Mouse (Mus musculus) left cerebral cortex, adult 2 months (tissue): Measurements from ENCODE around the gene Olfr464. TPM values are rescaled to one million over a fixed set of nuclear protein-coding genes. Genes with fewer than 3 reads are reported as not detected.
A peak's percentile ranks its signal among the peaks of the same experiment; 100 is the strongest.
"Not testable (repeated sequence)": the region's sequence is repeated elsewhere in the genome, so short reads cannot be mapped to it uniquely, and the experiment has no call there.

Experiments used
- DNase-seq, 2 experiments: peaks; one replicate each; pipeline ENCODE4 v3.0.0; 2021 to 2022; ENCODE audit warnings: low spot score in 2 of 2, mixed read lengths in 1 of 2; ENCODE audit errors: extremely low spot score in 1 of 2
- H3K27ac ChIP-seq: fragments of 200-600 bp; 2 replicates; pipeline ENCODE4 v1.8.1; 2022
- H3K4me3 ChIP-seq: fragments of 200-600 bp; 2 replicates; pipeline ENCODE4 v1.8.1; 2022
- CTCF ChIP-seq: fragments of 200-600 bp; IDR thresholded peaks from 2 replicates; pipeline ENCODE4 v1.8.1; 2022; ENCODE audit warnings: antibody characterized with exemption, mild to moderate bottlenecking, moderate library complexity
- intact Hi-C: fragments of 180-260 bp; cut with DNase I; formaldehyde crosslinking; loops from one replicate; pipeline ENCODE4 v1.15.1; 2025
- total RNA-seq, 2 experiments: library from RNA; stranded (reverse); gene quantifications; 2 replicates each; pipeline ENCODE4 v1.2.3; 2021

The Olfr464 gene
- total RNA-seq, 2 experiments from 2014 or later = 2.0 to 2.7 TPM

- H3K4me3 ChIP-seq = no peak overlapping the region
- H3K27ac ChIP-seq = no peak overlapping the region
- intact Hi-C loops = no loop called here
- DNase-seq = no peak
- no peak for TF ChIP-seq CTCF
Measured at GRCm38 (mm10) chr11:87916005-87916404, 4.8 kb downstream of the Olfr464 start.

GRCm38 (mm10) chr11:87904331-87904730, 16.4 kb downstream of the Olfr464 start:
- intact Hi-C loops = no loop called here
- no peak for TF ChIP-seq CTCF
- no peak for DNase-seq
- no peak overlapping the region for H3K4me3 ChIP-seq
- no peak overlapping the region for H3K27ac ChIP-seq

- no peak for TF ChIP-seq CTCF
- H3K4me3 ChIP-seq = no peak within 1 kb of the TSS
- intact Hi-C loops = no loop called here
- H3K27ac ChIP-seq = no peak within 1 kb of the TSS
- no peak for DNase-seq
Measured at GRCm38 (mm10) chr11:87897287-87897686, 23.5 kb downstream of the Olfr464 start, which contains the start of gene Olfr463. Olfr463 (minus strand) TSS chr11:87897387.

- intact Hi-C loops = no loop called here
- no peak for TF ChIP-seq CTCF
- H3K4me3 ChIP-seq = no peak within 1 kb of the TSS
- DNase-seq = no peak
- H3K27ac ChIP-seq = no peak within 1 kb of the TSS
Measured at GRCm38 (mm10) chr11:87892168-87892567, 28.6 kb downstream of the Olfr464 start, which contains the start of gene Olfr462. Olfr462 (minus strand) TSS chr11:87892268.

GRCm38 (mm10) chr11:87884856-87885255, 35.9 kb downstream of the Olfr464 start:
- no peak overlapping the region for H3K4me3 ChIP-seq
- DNase-seq = no peak
- H3K27ac ChIP-seq = no peak overlapping the region
- no peak for TF ChIP-seq CTCF
- intact Hi-C loops = no loop called here

GRCm38 (mm10) chr11:87883493-87883892, 37.3 kb downstream of the Olfr464 start:
- intact Hi-C loops = no loop called here
- H3K4me3 ChIP-seq = no peak overlapping the region
- peak; percentile 54 for TF ChIP-seq CTCF
- no peak for DNase-seq
- no peak overlapping the region for H3K27ac ChIP-seq

GRCm38 (mm10) chr11:87881714-87882113, 39.1 kb downstream of the Olfr464 start:
- TF ChIP-seq CTCF = no peak
- intact Hi-C loops = no loop called here
- DNase-seq = no peak
- H3K27ac ChIP-seq = no peak overlapping the region
- no peak overlapping the region for H3K4me3 ChIP-seq

GRCm38 (mm10) chr11:87879826-87880225, 40.9 kb downstream of the Olfr464 start:
- DNase-seq = no peak
- H3K4me3 ChIP-seq = no peak overlapping the region
- TF ChIP-seq CTCF = no peak
- H3K27ac ChIP-seq = no peak overlapping the region
- intact Hi-C loops = no loop called here

- no peak for TF ChIP-seq CTCF
- intact Hi-C loops = no loop called here
- no peak within 1 kb of the TSS for H3K4me3 ChIP-seq
- DNase-seq = no peak
- no peak within 1 kb of the TSS for H3K27ac ChIP-seq
Measured at GRCm38 (mm10) chr11:87875436-87875835, 45.3 kb downstream of the Olfr464 start, which contains the start of gene Epx. Epx (minus strand) TSS chr11:87875536.

GRCm38 (mm10) chr11:87871766-87872165, 49.0 kb downstream of the Olfr464 start:
- DNase-seq = no peak
- intact Hi-C loops = no loop called here
- H3K27ac ChIP-seq = no peak overlapping the region
- TF ChIP-seq CTCF = no peak
- H3K4me3 ChIP-seq = no peak overlapping the region

- Histone ChIP-seq H3K4me3 (no peak overlapping the region), H3K27ac (no peak overlapping the region)
- intact Hi-C loops = no loop called here
- no peak for DNase-seq
- TF ChIP-seq CTCF = no peak
Measured at GRCm38 (mm10) chr11:87870096-87870495, 50.7 kb downstream of the Olfr464 start.

- TF ChIP-seq CTCF = peak; percentile 34
- intact Hi-C loops, H3K27ac ChIP-seq, H3K4me3 ChIP-seq: not testable (repeated sequence)
- peak in 1 of 2 experiments; percentile 31 for DNase-seq
Measured at GRCm38 (mm10) chr11:87866891-87867290, 53.9 kb downstream of the Olfr464 start.

Other genes starting within 250 kb of the Olfr464 start
- gene Supt4a, start 183.4 kb downstream of the Olfr464 start, total RNA-seq = 10 to 100 TPM; 66.3 to 82.3 TPM
- gene Tspoap1, start 160.4 kb downstream of the Olfr464 start, total RNA-seq = 100 to 1,000 TPM; 190 to 202 TPM
- gene Mpo, start 127.4 kb downstream of the Olfr464 start, total RNA-seq = not detected
- under 1 TPM; 0.45 to 0.75 TPM for gene Lpo, start 92.7 kb downstream of the Olfr464 start, total RNA-seq
- 1 to 10 TPM; 4.0 to 5.8 TPM for gene Mks1, start 67.8 kb downstream of the Olfr464 start, total RNA-seq
- gene Epx, start 45.4 kb downstream of the Olfr464 start, total RNA-seq = under 1 TPM; 0.11 to 0.19 TPM
- gene Olfr462, start 28.7 kb downstream of the Olfr464 start, total RNA-seq = not detected
- gene Olfr463, start 23.6 kb downstream of the Olfr464 start, total RNA-seq = not detected
- 100 to 1,000 TPM; 578 to 608 TPM for gene Dynll2, start 66.6 kb upstream of the Olfr464 start, total RNA-seq
- 100 to 1,000 TPM; 184 to 190 TPM for gene Srsf1, start 126.4 kb upstream of the Olfr464 start, total RNA-seq
- gene Vezf1, start 147.3 kb upstream of the Olfr464 start, total RNA-seq = 10 to 100 TPM; 27.8 to 28.3 TPM
- 10 to 100 TPM; 31.4 to 31.7 TPM for gene Cuedc1, start 177.1 kb upstream of the Olfr464 start, total RNA-seq